Mouse (Mus musculus): ENCODE data around the gene 1700067K01Rik. TPM values are rescaled to one million over a fixed set of nuclear protein-coding genes. Genes with fewer than 3 reads are reported as not detected.

1700067K01Rik gene
- polyA plus RNA-seq (2012; ENCODE audit: low replicate concordance), result 4.9 and 12.0 TPM in 2 replicates

DNA sequence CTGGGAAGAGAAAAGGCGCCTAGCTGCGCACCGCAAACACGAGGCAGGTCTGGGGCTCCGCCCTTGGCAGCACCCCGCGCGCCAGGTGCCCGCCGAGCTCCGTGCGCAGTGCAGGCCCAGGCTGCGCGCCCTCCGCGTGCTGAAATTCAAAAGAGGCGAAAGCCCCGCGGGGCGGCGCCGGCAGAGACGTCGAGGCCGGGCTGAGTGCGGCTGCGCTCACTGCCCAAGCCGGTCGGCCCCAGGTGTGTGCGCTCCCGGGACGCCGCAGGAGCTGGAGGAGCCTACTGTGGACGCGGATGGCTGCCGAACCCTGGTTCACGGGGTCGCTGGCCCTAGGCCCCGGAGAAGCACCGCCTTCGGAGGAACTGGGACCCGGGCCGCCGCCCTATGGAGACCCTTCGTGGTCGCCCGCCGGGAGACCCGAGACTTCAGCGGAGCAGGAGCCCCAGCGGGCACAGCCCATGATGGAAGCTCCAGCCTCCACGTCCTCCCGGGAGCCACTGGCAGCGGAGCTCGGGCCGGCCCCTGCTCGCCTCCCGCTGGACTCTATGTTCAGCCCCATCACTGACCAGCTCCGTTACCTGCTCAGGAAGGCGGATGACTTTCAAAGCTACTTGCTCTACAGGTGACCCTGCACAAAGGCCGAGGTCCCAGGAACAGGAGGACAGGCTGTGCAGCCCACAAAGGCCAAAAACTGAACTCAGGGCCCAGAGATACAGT, at the start of gene 1700067K01Rik:
Gene 1700067K01Rik (plus strand): TSS at position 222 of the 720 bp plus-strand sequence.

DNA sequence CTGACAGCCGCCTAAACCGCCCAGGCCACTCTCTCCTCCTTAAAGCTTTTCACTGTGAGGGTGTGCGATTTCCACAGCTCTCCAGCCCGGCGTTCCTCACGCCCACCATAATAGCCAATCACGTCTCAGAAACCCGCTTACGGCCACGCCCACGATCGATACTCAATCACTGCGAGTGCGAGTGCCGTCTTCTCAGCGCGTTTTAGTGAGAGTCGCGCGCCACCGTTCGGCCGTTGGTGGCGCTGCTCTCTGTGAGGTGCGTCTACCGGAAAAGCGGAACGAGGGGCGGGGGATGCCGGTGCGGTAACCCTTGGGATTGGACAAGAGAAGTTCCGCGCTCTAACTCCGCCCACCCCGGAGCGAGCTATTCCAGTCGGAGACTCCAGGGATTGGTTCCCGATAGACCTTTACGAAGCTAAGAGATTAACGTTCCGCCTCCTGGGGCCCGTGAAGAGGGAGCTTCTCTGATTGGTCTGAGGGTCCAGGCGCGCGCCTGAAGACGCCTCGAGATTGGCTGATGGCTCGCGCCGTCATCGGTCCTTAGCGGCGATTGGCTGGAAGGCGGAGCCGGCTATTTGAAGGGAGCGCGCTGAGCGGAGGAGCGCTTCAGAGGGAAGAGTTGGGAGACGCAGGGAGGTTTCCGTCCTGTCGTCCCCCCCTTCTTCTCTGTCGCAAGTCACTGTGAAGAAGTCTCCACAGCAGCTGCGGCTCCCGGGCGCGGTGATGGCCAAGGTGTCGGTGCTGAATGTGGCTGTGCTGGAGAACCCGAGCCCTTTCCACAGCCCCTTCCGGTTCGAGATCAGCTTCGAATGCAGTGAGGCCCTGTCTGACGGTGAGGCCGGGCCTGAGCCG, 46.0 kb upstream of the 1700067K01Rik start, which contains the start of the genes Gm10644 and Asf1b:
Gene Gm10644 (minus strand): TSS at position 100 of the 852 bp plus-strand sequence.
Gene Asf1b (plus strand): TSS at position 402 of the 852 bp plus-strand sequence.

DNA sequence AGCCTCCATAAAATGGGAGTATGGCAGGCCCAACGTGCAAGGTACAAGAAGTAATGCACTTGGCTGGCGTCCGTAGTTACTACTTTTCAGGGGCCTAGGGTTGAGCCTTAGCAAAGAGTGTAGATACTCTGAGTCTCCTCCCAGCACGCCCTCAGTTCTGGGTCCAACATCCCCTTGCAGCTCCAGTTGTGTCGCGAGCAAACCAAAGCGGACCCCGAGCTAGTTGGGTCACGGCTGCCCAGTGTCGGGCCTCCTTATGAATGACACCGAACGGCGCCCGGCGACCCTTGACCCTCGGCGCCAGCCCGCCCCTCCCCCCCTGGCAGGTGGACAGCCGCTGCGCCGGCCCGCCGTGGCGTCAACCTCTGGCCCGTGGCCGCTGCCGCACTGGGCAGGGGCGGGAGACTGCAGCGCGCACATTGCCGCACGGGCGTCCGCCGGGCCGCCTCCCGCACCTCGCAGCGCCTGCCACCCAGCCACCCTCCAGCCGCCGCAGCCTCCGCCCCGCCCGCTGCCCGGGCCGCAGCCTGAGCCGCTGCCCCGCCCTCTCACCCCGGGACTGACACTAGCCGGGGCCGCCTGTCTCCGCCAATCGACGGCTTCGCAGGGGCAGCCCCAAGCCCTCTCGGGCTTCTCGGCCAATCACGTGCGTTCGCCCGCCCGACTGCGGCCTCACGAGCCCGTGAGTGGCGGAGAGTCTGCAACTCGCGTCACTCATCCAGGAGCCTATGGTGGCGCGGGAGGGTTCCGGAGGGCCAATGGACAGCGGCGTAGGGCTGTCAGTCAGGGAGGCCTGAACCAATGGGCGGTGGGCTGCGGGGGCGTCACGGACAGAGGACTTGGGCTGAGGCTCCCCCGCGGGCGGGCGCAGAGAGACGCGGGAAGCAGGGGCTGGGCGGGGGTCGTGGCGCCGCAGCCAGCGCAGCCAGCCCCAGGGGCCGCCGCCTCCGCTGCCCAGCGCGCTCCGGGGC, 28.9 kb upstream of the 1700067K01Rik start, which contains the start of gene Prkaca:
Gene Prkaca (plus strand): TSS at position 844 of the 971 bp plus-strand sequence.

DNA sequence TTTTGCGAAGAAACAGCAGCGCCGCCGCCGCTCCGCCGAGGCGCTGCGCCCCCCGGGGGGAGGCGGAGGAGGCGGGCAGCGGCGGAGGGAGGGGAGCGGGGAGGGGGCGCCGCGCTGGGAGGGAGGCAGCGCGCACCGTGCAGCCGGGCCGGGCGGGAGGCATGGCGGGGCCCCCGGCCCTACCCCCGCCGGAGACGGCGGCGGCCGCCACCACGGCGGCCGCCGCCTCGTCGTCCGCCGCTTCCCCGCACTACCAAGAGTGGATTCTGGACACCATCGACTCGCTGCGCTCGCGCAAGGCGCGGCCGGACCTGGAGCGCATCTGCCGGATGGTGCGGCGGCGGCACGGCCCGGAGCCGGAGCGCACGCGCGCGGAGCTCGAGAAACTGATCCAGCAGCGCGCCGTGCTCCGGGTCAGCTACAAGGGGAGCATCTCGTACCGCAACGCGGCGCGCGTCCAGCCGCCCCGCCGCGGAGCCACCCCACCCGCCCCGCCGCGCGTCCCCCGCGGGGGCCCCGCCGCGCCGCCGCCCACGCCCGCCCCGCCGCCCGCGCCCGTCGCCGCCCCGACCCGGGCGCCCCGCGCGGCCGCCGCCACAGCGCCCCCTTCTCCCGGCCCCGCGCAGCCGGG, 3.7 kb upstream of the 1700067K01Rik start, which contains the start of gene Samd1:
Gene Samd1 (plus strand): TSS at position 162 of the 631 bp plus-strand sequence.

DNA sequence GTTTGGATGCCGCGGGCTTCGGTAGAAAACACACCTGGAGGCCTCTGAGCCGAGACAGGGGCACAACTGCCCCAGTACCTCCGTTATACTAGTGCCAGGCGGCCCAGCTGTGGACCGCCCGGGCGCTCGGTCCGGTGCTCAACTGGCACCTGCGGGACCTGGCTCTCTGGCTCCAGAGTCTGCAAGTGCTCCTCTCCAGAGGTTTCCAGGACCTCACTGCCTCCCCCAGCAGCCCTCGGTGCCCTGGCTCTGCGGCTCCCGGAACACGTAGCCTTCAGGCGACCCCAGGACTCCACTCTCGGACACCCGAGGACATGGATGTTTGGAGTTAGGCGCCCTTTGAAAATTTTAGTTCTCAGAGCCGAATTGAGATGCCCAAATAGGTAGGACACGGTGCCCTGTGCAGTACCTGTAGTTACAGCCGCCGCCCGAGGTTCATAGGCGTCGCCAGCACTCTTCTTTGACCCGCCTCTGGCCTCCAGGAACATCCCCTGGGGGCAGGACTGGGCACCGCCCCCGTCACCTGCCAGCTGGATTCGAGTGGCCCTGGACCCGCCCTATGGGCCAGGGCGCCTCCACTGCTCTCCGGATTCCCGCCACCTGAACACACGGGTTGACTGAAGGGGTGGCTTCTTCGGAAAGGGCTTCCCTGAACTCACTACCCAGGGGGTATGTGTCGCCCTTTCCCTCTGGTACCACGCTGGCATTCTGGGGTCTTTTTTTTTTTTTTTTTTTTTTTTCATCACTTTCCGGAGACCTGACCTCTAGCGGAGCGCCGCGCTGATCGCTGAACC, 10.6 kb downstream of the 1700067K01Rik start, which contains the start of gene 2210011C24Rik:
Gene 2210011C24Rik (minus strand): TSS at position 467 of the 794 bp plus-strand sequence.

DNA sequence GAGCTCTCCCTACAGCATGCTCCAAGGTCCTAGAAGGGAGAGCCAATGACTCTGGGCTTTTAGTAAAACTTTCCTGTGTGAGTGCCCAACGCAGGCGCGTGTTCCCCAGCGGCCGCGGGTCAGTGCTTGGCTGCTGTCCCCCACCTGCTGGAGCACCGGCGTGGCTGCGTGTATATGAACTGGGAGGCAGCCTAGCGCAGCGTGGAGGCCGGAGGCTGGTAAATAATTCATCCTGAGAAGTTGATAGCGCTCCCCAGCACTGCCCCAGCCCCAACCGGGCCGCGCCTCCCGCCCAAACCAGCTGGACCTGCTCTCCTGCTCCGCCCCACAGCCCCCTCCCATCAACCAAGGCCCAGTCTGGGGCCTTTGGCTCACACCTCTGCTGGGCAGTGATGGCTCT, 19.8 kb downstream of the 1700067K01Rik start, which contains the start of gene Palm3:
Gene Palm3 (plus strand): TSS at position 376 of the 400 bp plus-strand sequence.

DNA sequence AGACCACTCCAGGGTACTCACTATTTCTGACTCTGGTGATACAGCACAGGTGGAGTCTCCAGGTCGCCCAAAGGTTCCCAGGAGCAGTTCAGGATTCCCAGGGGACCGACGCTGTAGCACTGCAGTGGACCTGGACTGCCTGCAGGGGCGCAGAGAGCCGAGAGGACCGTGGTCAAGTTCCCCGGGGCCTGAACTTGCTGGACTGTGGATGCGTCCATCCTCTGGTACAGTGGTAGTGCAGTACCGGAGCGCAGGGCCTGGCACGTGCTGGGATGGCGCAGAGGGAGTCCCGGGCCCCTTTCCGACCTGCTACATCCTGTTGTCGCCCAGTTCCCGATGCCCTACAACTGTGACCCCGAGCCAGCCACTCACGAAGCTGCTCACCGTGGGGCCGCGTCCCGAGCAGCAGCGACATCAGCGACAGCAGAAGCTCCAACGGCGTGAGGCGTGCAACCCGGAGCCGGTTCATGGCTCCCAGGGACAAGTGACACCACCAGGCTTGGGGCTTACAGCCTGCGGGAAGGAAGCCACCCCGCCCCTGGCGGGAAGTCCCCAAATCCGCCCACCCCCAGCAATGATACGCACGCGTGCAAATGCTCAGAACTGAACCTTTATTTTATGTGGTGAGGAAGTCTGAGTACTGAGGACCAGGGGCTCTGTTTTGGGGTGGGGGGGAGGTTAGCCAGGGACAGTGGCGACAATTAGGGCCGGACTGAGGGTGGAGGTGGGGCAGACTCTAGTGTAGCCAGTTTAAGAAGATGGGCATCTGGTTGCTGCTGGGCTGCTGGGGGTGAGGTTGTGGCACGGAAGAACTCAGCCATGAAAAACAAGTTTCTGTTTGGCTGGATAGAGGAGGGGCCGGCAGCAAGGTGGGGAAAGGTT, 41.0 kb downstream of the 1700067K01Rik start, which contains the start of gene Il27ra:
Gene Il27ra (minus strand): TSS at position 524 of the 882 bp plus-strand sequence.

DNA sequence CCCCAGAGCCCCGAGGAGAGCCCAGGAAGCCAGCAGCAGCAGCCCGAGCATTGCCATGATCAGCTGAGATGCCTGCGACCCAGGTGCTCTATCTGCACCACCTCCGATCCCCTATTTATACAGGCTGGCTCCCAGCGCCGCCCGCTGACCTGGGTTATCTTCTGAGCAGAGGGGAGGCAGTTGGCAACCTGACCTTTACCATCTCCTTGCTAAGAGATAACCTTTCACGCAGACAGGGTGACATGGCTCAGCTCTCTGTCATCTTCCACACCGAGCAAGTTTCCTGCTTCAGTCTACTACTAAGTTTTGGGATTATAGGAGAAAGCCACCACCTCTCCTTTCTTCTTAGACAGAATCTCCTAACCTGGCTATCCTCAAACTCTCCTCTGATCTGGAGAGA, 43.6 kb downstream of the 1700067K01Rik start, which contains the start of gene Rln3:
Gene Rln3 (minus strand): TSS at position 101 of the 400 bp plus-strand sequence.

Other genes starting within 250 kb of the 1700067K01Rik start
- gene Adgrl1, start 101.4 kb upstream of the 1700067K01Rik start, polyA plus RNA-seq (2012; ENCODE audit: low replicate concordance), result 5.1 and 10.6 TPM in 2 replicates
- gene Gm10644, start 46.3 kb upstream of the 1700067K01Rik start, polyA plus RNA-seq (2012; ENCODE audit: low replicate concordance), result 0.38 and 0.43 TPM in 2 replicates
- gene Asf1b, start 46.0 kb upstream of the 1700067K01Rik start, polyA plus RNA-seq (2012; ENCODE audit: low replicate concordance), result 16.9 and 197 TPM in 2 replicates
- gene Prkaca, start 28.5 kb upstream of the 1700067K01Rik start, polyA plus RNA-seq (2012; ENCODE audit: low replicate concordance), result 25.3 and 27.4 TPM in 2 replicates
- 246 and 385 TPM in 2 replicates for gene Samd1, start 3.8 kb upstream of the 1700067K01Rik start, polyA plus RNA-seq (2012; ENCODE audit: low replicate concordance)
- gene 2210011C24Rik, start 10.7 kb downstream of the 1700067K01Rik start, polyA plus RNA-seq (2012; ENCODE audit: low replicate concordance), result 2.3 TPM in 1 of 2 replicates, not detected in the other
- 0.32 TPM in 1 of 2 replicates, not detected in the other for gene Palm3, start 20.0 kb downstream of the 1700067K01Rik start, polyA plus RNA-seq (2012; ENCODE audit: low replicate concordance)
- gene Il27ra, start 41.1 kb downstream of the 1700067K01Rik start, polyA plus RNA-seq (2012; ENCODE audit: low replicate concordance), result 19.2 and 26.2 TPM in 2 replicates
- 1.0 TPM in 1 of 2 replicates, not detected in the other for gene Rln3, start 43.5 kb downstream of the 1700067K01Rik start, polyA plus RNA-seq (2012; ENCODE audit: low replicate concordance)
- gene Gm10643, start 63.6 kb downstream of the 1700067K01Rik start, polyA plus RNA-seq (2012; ENCODE audit: low replicate concordance), result not detected in 2 replicates
- gene Rfx1, start 65.3 kb downstream of the 1700067K01Rik start, polyA plus RNA-seq (2012; ENCODE audit: low replicate concordance), result 44.9 and 60.3 TPM in 2 replicates
- gene Dcaf15, start 103.3 kb downstream of the 1700067K01Rik start, polyA plus RNA-seq (2012; ENCODE audit: low replicate concordance), result 51.9 and 103 TPM in 2 replicates
- 3.5 and 5.2 TPM in 2 replicates for gene Podnl1, start 124.5 kb downstream of the 1700067K01Rik start, polyA plus RNA-seq (2012; ENCODE audit: low replicate concordance)
- gene Cc2d1a, start 146.4 kb downstream of the 1700067K01Rik start, polyA plus RNA-seq (2012; ENCODE audit: low replicate concordance), result 22.7 and 43.1 TPM in 2 replicates
- gene 4930432K21Rik, start 146.5 kb downstream of the 1700067K01Rik start, polyA plus RNA-seq (2012; ENCODE audit: low replicate concordance), result 0.39 and 0.42 TPM in 2 replicates
- gene Nanos3, start 183.7 kb downstream of the 1700067K01Rik start, polyA plus RNA-seq (2012; ENCODE audit: low replicate concordance), result not detected in 2 replicates
- gene Zswim4, start 235.6 kb downstream of the 1700067K01Rik start, polyA plus RNA-seq (2012; ENCODE audit: low replicate concordance), result 5.2 and 15.7 TPM in 2 replicates
- gene D8Ertd738e, start 248.2 kb downstream of the 1700067K01Rik start, polyA plus RNA-seq (2012; ENCODE audit: low replicate concordance), result 92.1 and 138 TPM in 2 replicates

Measured in leukemia stem cell, adult 10-12 weeks (primary cell).